Mouse (Mus musculus): ENCODE data around the gene Col11a2. TPM values are rescaled to one million over a fixed set of nuclear protein-coding genes. Genes with fewer than 3 reads are reported as not detected.

Gene Col11a2
- polyA plus RNA-seq, 1 experiment from 2014 or later = 1.6 TPM

- no peaks in the 10 kb centered on the region for H3K9me3 ChIP-seq (replicated peaks; ENCODE audit: low read length)
- H3K4me2 ChIP-seq (ENCODE audit: low read length) = no peak overlapping the region
- no peaks in the 10 kb centered on the region for H3K27me3 ChIP-seq (ENCODE audit: insufficient read depth, low read length)
- H3K27ac ChIP-seq = no peak overlapping the region
- ATAC-seq (replicated peaks; ENCODE audit: low FRiP score, low read depth) (no peak), DNase-seq (ENCODE audit: low spot score) (no peak)
- peaks cover under 1% of the 10 kb centered on the region; the same call in 1 of the 2 replicates for H3K4me1 ChIP-seq (replicated peaks; ENCODE audit: insufficient read depth, low read length)
- no peak for TF ChIP-seq CTCF (IDR thresholded peaks at IDR 0.05; ENCODE audit: low read depth)
- peaks cover 50% of the 10 kb centered on the region for H3K36me3 ChIP-seq (ENCODE audit: insufficient read depth, low read length)
- no peak overlapping the region for H3K4me3 ChIP-seq (replicated peaks; ENCODE audit: low read depth, low read length)
- WGBS = 75% methylated on average over 3 of the region's 3 CpGs
- H3K9ac ChIP-seq (ENCODE audit: low read depth, low read length) = no peak overlapping the region
Observed at GRCm38 (mm10) chr17:34109806-34110195, 70.6 kb downstream of the Col11a2 start.

GRCm38 (mm10) chr17:34110309-34110708 is 71.1 kb downstream of the Col11a2 start:
- Histone ChIP-seq H3K27ac (no peak overlapping the region), H3K4me2 (ENCODE audit: low read length) (no peak overlapping the region), H3K36me3 (ENCODE audit: insufficient read depth, low read length) (peaks cover 55% of the 10 kb centered on the region), H3K4me1 (replicated peaks; ENCODE audit: insufficient read depth, low read length) (peaks cover 5% of the 10 kb centered on the region), H3K27me3 (ENCODE audit: insufficient read depth, low read length) (no peaks in the 10 kb centered on the region), H3K4me3 (replicated peaks; ENCODE audit: low read depth, low read length) (no peak overlapping the region), H3K9me3 (replicated peaks; ENCODE audit: low read length) (no peaks in the 10 kb centered on the region), H3K9ac (ENCODE audit: low read depth, low read length) (no peak overlapping the region)
- 62% methylated on average over 8 of the region's 8 CpGs for WGBS
- TF ChIP-seq CTCF (IDR thresholded peaks at IDR 0.05; ENCODE audit: low read depth) = no peak
- no peak for DNase-seq (ENCODE audit: low spot score)
- ATAC-seq (replicated peaks; ENCODE audit: low FRiP score, low read depth) = no peak

GRCm38 (mm10) chr17:34114114-34114513 is 74.9 kb downstream of the Col11a2 start:
- ATAC-seq (replicated peaks; ENCODE audit: low FRiP score, low read depth) (no peak), DNase-seq (ENCODE audit: low spot score) (no peak)
- Histone ChIP-seq H3K4me2 (ENCODE audit: low read length) (no peak overlapping the region), H3K9me3 (replicated peaks; ENCODE audit: low read length) (no peaks in the 10 kb centered on the region), H3K4me3 (replicated peaks; ENCODE audit: low read depth, low read length) (no peak overlapping the region), H3K27me3 (ENCODE audit: insufficient read depth, low read length) (no peaks in the 10 kb centered on the region), H3K9ac (ENCODE audit: low read depth, low read length) (no peak overlapping the region), H3K4me1 (replicated peaks; ENCODE audit: insufficient read depth, low read length) (peaks cover 5% of the 10 kb centered on the region), H3K36me3 (ENCODE audit: insufficient read depth, low read length) (peaks cover 73% of the 10 kb centered on the region), H3K27ac (no peak overlapping the region)
- TF ChIP-seq CTCF (IDR thresholded peaks at IDR 0.05; ENCODE audit: low read depth) = no peak
- WGBS = 94% methylated on average over 7 of the region's 7 CpGs

MicroRNAs within 50 kb of the gene (microRNA counts, 519-probe panel; counts per million panel counts)
- 330 counts per million, percentile 68 among the panel's probes with 10 or more counts for microRNA mmu-miR-219

Small RNA genes within 50 kb of the gene (microRNA-seq; reads per million reads assigned to microRNA genes)
- gene Mir219a-1 (not detected), gene Mir219c (not detected)

Other genes with a start within 250 kb of the Col11a2 start
- gene Kank3, start 228.9 kb upstream of the Col11a2 start, polyA plus RNA-seq (2015; fragmentation: Nextera tagmentation; extraction: Ambion mirVana) = 57.5 and 70.4 TPM in 2 replicates
- 1,262 and 1,465 TPM in 2 replicates for gene Rps28, start 214.9 kb upstream of the Col11a2 start, polyA plus RNA-seq (2015; fragmentation: Nextera tagmentation; extraction: Ambion mirVana)
- gene Ndufa7, start 214.9 kb upstream of the Col11a2 start, polyA plus RNA-seq (2015; fragmentation: Nextera tagmentation; extraction: Ambion mirVana) = 574 and 620 TPM in 2 replicates
- gene Cd320, start 196.3 kb upstream of the Col11a2 start, polyA plus RNA-seq (2015; fragmentation: Nextera tagmentation; extraction: Ambion mirVana) = 101 and 109 TPM in 2 replicates
- gene Gm7029, start 165.6 kb upstream of the Col11a2 start, polyA plus RNA-seq (2015; fragmentation: Nextera tagmentation; extraction: Ambion mirVana) = not detected in 2 replicates
- gene Kifc1, start 148.8 kb upstream of the Col11a2 start, polyA plus RNA-seq (2015; fragmentation: Nextera tagmentation; extraction: Ambion mirVana) = 3.4 TPM in 2 replicates
- 0.29 TPM in 1 of 2 replicates, not detected in the other for gene Platr17, start 134.3 kb upstream of the Col11a2 start, polyA plus RNA-seq (2015; fragmentation: Nextera tagmentation; extraction: Ambion mirVana)
- gene Daxx, start 130.0 kb upstream of the Col11a2 start, polyA plus RNA-seq (2015; fragmentation: Nextera tagmentation; extraction: Ambion mirVana) = 33.4 and 39.5 TPM in 2 replicates
- 50.6 and 53.2 TPM in 2 replicates for gene Tapbp, start 123.5 kb upstream of the Col11a2 start, polyA plus RNA-seq (2015; fragmentation: Nextera tagmentation; extraction: Ambion mirVana)
- gene Zbtb22, start 123.5 kb upstream of the Col11a2 start, polyA plus RNA-seq (2015; fragmentation: Nextera tagmentation; extraction: Ambion mirVana) = 19.8 TPM in 2 replicates
- 22.2 TPM in 2 replicates for gene Rgl2, start 109.9 kb upstream of the Col11a2 start, polyA plus RNA-seq (2015; fragmentation: Nextera tagmentation; extraction: Ambion mirVana)
- 147 and 150 TPM in 2 replicates for gene Pfdn6, start 99.1 kb upstream of the Col11a2 start, polyA plus RNA-seq (2015; fragmentation: Nextera tagmentation; extraction: Ambion mirVana)
- 20.1 and 20.3 TPM in 2 replicates for gene Wdr46, start 98.8 kb upstream of the Col11a2 start, polyA plus RNA-seq (2015; fragmentation: Nextera tagmentation; extraction: Ambion mirVana)
- 6.7 and 8.1 TPM in 2 replicates for gene B3galt4, start 87.9 kb upstream of the Col11a2 start, polyA plus RNA-seq (2015; fragmentation: Nextera tagmentation; extraction: Ambion mirVana)
- 37.7 and 40.7 TPM in 2 replicates for gene Vps52, start 83.6 kb upstream of the Col11a2 start, polyA plus RNA-seq (2015; fragmentation: Nextera tagmentation; extraction: Ambion mirVana)
- gene Rps18, start 83.4 kb upstream of the Col11a2 start, polyA plus RNA-seq (2015; fragmentation: Nextera tagmentation; extraction: Ambion mirVana) = 2,059 and 2,304 TPM in 2 replicates
- gene H2-K1, start 39.1 kb upstream of the Col11a2 start, polyA plus RNA-seq (2015; fragmentation: Nextera tagmentation; extraction: Ambion mirVana) = 76.0 and 82.2 TPM in 2 replicates
- 17.9 and 23.3 TPM in 2 replicates for gene Ring1, start 14.8 kb upstream of the Col11a2 start, polyA plus RNA-seq (2015; fragmentation: Nextera tagmentation; extraction: Ambion mirVana)
- gene H2-Ke6, start 11.4 kb upstream of the Col11a2 start, polyA plus RNA-seq (2015; fragmentation: Nextera tagmentation; extraction: Ambion mirVana) = 64.9 and 65.7 TPM in 2 replicates
- 149 and 165 TPM in 2 replicates for gene Slc39a7, start 7.8 kb upstream of the Col11a2 start, polyA plus RNA-seq (2015; fragmentation: Nextera tagmentation; extraction: Ambion mirVana)
- gene Rxrb, start 7.6 kb upstream of the Col11a2 start, polyA plus RNA-seq (2015; fragmentation: Nextera tagmentation; extraction: Ambion mirVana) = 42.3 and 46.1 TPM in 2 replicates
- gene H2-Oa, start 52.9 kb downstream of the Col11a2 start, polyA plus RNA-seq (2015; fragmentation: Nextera tagmentation; extraction: Ambion mirVana) = 0.83 and 0.95 TPM in 2 replicates
- gene H2-DMa, start 80.1 kb downstream of the Col11a2 start, polyA plus RNA-seq (2015; fragmentation: Nextera tagmentation; extraction: Ambion mirVana) = 18.6 and 20.6 TPM in 2 replicates
- 90.2 and 100 TPM in 2 replicates for gene Brd2, start 83.2 kb downstream of the Col11a2 start, polyA plus RNA-seq (2015; fragmentation: Nextera tagmentation; extraction: Ambion mirVana)
- 15.3 and 19.4 TPM in 2 replicates for gene H2-DMb2, start 103.9 kb downstream of the Col11a2 start, polyA plus RNA-seq (2015; fragmentation: Nextera tagmentation; extraction: Ambion mirVana)
- gene H2-DMb1, start 113.6 kb downstream of the Col11a2 start, polyA plus RNA-seq (2015; fragmentation: Nextera tagmentation; extraction: Ambion mirVana) = 12.9 and 13.5 TPM in 2 replicates
- 8.5 and 8.8 TPM in 2 replicates for gene Tap1, start 148.1 kb downstream of the Col11a2 start, polyA plus RNA-seq (2015; fragmentation: Nextera tagmentation; extraction: Ambion mirVana)
- gene Psmb9, start 148.3 kb downstream of the Col11a2 start, polyA plus RNA-seq (2015; fragmentation: Nextera tagmentation; extraction: Ambion mirVana) = 5.9 TPM in 2 replicates
- 17.7 and 21.6 TPM in 2 replicates for gene Psmb8, start 158.3 kb downstream of the Col11a2 start, polyA plus RNA-seq (2015; fragmentation: Nextera tagmentation; extraction: Ambion mirVana)
- 8.8 TPM in 2 replicates for gene Tap2, start 164.1 kb downstream of the Col11a2 start, polyA plus RNA-seq (2015; fragmentation: Nextera tagmentation; extraction: Ambion mirVana)
- 0.11 and 0.18 TPM in 2 replicates for gene H2-Ob, start 199.5 kb downstream of the Col11a2 start, polyA plus RNA-seq (2015; fragmentation: Nextera tagmentation; extraction: Ambion mirVana)
- gene H2-Ab1, start 218.3 kb downstream of the Col11a2 start, polyA plus RNA-seq (2015; fragmentation: Nextera tagmentation; extraction: Ambion mirVana) = 48.2 and 49.7 TPM in 2 replicates
- gene H2-Aa, start 248.4 kb downstream of the Col11a2 start, polyA plus RNA-seq (2015; fragmentation: Nextera tagmentation; extraction: Ambion mirVana) = 5.9 and 6.0 TPM in 2 replicates

All from kidney, postnatal 0 days (tissue).